Mouse (Mus musculus) B cell, adult 2 months (primary cell): ENCODE data around the gene Gm6525.

ENCODE experiments used
- DNase-seq, 2 experiments: peaks; one replicate each; pipeline ENCODE4 v3.0.0; 2022

The Gm6525 gene

GRCm38 (mm10) chr3:84173581-84174154 lies at the start of gene Gm6525:
Gene Gm6525, plus strand, starts transcription at chr3:84174104.
- no peak for DNase-seq

DNA sequence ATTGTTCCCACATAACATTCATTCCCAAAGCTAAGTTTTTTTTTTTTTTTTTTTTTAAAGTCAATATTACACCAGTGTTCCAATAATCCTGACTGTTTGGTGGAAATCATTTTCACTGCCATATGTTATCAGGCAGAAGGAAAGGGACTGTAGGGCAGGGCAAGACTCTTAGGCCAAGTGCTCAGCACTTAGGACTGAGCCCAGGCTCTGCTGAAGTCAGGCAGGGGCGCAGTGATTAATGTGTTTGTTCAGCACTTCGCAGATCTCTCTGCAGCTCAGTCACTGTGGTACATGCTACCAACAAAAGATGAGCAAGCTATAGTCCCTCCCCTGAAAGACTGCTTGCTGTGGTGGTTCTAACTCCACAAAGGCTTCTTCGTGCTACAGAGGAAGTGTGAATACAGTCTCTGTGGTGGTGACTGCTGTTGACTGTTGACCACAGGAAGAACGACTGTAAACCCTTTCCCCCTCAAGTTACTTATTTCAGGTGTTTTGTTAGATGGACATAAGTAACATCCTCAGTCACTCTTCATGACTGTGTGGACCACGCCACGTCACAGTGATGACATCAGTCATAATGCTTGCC lies 48.1 kb upstream of the Gm6525 start:
- peak; percentile 25 to 29 for DNase-seq

DNA sequence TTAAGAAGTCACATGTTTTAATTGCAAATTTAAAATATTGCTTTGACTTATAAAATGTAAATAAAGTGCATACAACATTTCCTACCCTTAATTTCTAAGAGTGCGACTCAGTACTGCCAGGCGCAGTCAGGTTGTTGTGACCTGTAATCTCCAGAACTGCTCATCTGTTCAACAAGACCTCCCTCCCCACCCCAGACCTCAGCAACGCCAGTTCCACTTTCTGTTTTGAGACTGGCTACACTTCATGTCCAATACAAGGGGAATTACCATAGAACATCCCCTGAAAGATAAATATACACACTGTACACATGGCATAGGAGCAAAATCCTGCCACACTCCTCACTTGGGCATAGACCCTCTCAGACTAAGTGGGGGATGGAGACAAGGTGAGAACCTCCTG lies 47.2 kb upstream of the Gm6525 start:
- peak; percentile 40 to 52 for DNase-seq

- DNase-seq: no peak
These were observed 46.5 kb upstream of the Gm6525 start for GRCm38 (mm10) chr3:84127431-84127830.

- peak; percentile 10 to 17 for DNase-seq
These were observed 44.7 kb upstream of the Gm6525 start for GRCm38 (mm10) chr3:84128871-84129870.

GRCm38 (mm10) chr3:84130776-84131175 lies 43.1 kb upstream of the Gm6525 start:
- DNase-seq: no peak

DNA sequence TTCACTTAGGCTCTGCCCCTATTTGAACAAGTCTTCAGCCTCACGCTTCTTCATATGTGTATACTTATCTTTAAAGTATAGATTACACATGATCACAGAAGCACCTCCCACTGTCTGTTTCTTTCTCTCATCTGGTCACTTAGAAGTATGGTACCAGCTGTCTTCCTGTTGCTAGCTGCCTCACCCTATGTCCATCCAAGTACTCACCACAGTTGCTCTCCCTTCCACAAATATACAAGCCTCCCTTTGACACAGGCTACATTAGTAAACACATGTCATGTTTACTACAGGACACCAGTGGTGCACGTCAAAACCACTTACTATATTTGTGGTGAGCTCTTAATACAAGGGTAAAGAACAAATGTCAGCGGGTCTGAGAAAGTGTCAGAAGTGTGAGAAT lies 42.5 kb upstream of the Gm6525 start:
- DNase-seq: no peak

DNA sequence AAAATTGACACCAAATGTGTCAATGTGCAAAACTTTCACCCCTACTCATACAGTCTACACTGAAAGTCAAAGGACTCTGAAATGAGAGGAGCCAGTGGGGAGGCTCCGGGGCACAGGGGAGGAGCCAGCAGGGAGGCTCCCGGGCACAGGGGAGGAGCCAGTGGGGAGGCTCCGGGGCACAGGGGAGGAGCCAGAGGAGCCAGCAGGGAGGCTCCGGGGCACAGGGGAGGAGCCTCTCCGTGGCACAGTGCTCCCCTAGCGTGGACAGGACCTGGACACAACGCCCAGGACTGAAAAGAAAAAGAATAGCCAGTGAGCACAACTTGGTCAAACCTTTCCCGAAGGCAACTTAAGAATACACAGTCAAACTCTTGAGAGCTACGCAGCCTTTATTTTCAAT lies 38.5 kb upstream of the Gm6525 start:
- no peak for DNase-seq

DNA sequence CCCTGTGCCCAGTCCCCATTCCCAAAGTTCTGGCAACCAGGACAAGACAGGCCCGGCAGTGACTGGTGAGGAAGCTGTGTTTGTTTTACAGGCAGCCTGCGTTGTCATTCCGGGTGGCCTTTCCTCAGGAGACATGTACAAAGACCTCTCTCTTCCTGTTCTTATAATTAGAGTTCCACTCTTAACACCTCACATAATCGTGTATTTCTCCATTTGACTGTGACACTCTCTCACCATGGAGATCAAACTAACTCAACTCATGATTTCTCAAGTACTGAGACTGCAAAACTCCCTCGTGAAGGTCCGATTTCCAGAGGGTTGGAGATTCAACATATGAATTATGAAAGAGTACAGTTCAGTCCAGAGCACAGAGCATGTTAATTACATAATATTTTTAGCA lies 38.0 kb upstream of the Gm6525 start:
- no peak for DNase-seq

- no peak for DNase-seq
These were observed 37.4 kb upstream of the Gm6525 start for GRCm38 (mm10) chr3:84136509-84136908.

DNA sequence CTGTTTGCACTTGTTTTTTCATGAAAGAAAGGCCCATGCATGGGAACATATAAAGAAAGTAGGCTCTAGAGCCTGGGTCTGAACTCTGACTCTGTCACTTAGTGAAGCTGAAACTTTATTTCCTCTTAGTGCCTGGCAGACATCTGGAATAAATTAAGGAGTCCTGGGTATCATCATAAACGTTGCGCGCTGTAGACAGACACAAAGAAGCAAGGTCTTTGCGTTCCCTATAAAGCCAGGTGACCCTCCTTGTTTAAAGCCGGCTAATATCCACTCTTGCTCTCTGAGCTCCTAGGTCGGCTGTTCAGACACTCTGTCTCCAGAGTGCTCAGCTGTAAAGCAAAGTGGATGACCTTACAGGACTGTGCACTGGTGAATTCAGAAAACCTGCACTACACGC lies 33.0 kb upstream of the Gm6525 start:
- DNase-seq: no peak

DNA sequence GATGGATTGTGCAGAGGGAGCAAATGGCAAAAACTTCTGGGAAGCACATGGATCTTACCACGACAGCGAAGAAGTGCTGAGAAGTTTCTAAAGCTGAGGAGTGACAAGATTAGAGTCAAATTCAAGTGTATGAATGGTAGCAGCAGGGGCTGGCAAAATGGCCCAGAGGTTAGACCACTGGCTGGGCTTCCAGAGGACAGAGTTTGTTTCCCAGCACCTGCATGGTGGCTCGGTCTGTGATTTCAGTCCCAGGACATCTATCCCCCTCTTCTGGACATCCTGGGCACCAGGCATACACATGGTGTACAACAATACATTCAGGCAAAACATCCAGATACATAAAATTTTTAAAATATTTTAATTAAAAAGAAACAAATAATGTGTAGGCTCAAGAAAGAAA lies 24.1 kb upstream of the Gm6525 start:
- DNase-seq: no peak

- DNase-seq: no peak
These were observed 19.2 kb upstream of the Gm6525 start for GRCm38 (mm10) chr3:84154721-84155141.

GRCm38 (mm10) chr3:84155146-84155545 lies 18.8 kb upstream of the Gm6525 start:
- DNase-seq: no peak

GRCm38 (mm10) chr3:84155558-84156006 lies 18.3 kb upstream of the Gm6525 start, which contains the start of gene Mnd1:
Gene Mnd1, minus strand, starts transcription at chr3:84155786.
- peak; percentile 99 to 100 for DNase-seq

- no peak for DNase-seq
These were observed 17.8 kb upstream of the Gm6525 start for GRCm38 (mm10) chr3:84156105-84156504.

DNA sequence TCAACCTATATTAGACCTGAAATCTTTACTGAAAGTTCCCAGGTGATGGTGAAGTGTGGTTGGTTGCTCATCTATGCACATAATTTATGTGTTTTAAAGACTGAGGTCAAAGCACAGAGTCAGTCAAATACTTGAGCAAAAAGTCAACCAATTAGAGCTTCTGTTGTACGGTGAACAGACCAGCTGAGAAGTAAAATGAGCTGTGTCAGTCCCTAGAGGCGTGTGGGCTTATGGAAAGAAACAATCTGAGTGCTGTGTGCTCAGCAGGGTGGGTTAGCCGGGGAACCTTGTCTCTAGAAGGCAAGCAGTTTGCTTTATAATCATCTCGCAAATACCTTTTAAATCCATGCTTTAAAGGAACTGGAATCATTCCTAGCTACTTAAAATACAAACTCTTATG lies 16.9 kb upstream of the Gm6525 start:
- no peak for DNase-seq

DNA sequence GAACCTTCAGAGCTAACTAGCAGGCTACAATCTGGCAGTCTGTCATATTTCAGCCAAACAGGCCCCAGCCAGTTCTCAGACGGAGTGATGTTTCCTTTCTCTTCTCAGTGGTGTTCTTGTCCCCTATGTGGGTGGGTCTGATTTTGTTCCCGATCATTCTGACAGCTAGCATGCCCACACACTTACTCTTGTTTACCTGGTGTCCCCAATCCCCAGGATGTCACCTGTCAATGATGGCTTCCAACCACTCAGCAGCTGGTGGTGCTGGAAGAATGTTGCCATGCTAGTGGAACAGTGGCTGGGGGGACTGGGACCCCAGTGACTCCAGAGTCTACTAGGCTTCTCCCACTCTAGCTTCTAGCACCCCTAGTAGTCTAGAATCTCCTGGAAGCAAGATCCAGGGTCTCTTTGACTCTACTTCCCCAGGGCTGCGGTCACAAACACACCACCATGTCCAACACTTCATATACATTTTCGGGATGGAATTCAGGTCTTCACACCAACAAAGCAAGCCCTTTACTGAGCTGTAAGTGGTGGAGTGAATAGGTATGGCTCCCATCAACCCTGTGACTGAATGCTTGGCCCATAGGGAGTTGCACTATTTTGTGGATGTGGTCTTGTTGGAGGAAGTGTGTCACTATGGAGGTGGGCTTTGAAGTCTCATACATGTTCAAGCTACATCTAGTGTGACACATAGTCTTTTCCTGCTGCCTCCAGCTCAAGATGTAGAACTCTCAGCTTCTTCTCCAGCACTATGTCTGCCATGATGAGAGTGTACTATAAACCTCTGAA lies 16.1 kb upstream of the Gm6525 start:
- no peak for DNase-seq

DNA sequence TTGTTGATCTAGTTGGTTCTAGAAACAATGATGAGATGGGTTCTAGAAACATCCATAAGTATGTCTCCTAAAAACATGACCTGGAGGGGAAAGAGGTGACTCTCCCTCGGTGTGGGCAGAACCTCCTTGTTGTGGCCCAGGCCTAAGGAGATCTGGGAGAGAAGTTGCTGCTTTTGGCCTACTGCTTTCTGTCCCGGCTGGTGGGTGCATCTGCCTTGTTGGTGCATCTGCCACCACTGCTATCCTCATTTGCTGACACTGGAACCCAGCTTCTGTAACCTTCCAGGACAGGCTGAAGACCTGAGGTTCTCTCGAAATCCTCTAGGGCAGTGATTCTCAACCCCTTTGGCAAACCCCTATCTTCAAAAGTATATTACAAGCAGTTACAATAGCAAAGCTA lies 8.5 kb upstream of the Gm6525 start:
- DNase-seq: no peak

DNA sequence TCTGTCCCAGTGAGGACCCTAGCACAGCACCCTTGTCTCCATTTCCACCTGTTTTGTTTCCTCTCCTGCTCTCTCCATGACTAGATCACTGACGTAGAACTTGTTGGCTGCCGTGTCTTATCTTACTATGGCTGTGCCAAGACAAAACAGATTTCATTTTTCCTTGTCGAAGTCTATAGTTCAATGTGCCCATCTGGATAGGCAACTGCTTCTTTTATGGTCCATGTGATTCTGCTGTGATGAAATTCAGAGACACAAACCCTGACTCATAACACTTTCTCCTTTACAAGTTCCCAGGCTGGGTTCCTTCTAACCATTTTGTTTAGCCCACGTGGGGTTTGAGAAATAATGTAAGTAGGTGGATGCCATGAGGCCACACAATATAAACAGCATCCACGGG lies 7.8 kb upstream of the Gm6525 start:
- DNase-seq: no peak

DNA sequence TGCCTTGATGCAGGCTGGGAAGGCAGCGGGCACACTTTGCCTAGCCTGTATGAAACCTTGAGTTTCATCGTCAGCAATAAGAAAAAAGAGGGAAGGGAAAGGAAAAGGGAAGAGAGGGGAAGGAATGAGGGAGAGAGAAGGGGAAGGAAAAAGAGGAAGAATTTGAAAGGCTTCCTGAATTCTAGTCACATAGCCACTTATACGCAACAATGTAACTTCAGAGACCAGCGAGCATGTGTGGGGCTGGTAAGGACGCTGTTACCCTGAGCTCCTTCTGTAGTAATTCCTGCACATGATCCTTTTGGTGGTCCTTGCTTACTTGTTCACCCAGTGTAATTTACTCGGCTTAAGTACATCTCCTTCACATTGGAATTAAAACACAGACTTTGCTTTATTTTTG lies 5.0 kb upstream of the Gm6525 start:
- no peak for DNase-seq

- no peak for DNase-seq
These were observed 4.4 kb upstream of the Gm6525 start for GRCm38 (mm10) chr3:84169393-84170005.
